Mouse (Mus musculus) ovary, postnatal 10 days (tissue): ENCODE data around the gene Acer3.

ENCODE experiments used
- DNase-seq: peaks from one replicate; pipeline ENCODE4 v3.0.0; 2022; ENCODE audit warnings: low spot score

The Acer3 gene

DNA sequence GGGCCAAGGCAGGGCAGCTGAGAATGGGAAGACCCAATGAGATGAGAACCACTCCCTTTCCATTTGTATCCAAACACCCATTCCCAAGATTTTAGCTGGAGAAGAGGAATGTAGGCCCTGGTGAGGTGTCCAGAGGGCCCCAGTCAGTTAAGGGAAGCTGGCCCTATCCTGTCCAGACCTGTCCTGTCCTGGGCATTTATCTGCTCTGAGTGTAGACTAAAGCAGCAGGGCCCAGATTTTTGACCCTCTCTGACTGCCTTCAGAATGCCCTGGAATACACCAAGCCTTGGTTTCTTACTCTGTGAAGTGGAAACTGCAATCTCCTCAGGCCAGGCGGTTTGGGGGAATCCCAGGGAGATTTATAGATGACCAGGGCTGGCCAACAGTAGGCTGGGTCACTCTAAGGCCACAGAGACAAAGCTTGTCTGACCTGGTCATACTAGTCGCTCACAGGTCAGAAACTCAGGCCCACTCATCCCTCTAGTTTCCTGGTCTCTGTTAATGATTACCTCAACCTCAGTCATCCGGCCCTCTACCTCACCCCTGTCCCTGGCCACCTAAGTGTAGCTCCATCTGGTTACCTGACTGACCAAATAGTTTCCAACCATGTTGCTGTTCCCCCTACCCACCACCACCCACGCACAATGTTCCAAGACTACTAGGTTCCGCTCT lies 142.3 kb downstream of the Acer3 start:
- no peak for DNase-seq

DNA sequence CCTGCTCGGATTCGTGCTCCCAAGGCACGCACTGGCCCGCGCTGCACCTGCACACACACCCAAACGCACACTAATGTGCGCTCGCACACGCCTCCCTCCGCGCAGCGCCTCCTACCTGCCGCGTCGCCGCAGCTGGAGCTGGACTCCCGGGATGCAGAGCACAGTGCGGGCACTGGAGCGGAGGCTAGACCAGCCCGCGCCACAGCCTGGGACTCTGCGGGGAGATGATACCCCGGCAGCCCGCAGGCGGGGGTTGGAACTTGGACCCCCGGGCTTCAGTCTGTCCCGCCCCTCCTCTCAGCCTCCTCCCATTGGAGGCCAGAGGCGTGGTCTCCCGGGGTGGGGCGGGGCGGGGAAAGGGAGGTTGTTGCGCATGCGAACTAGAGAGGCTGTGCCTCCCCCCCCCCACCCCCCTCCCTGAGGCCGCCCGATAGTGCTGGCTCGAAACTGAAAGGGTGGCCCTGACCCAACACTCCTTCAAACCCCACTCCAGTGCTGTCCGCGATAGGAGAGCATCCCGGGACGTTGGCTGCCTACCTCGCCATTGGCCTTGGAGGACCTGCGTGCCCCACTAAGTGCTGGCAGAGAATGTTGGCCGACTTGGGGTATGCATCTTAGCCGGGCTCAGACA lies 143.0 kb downstream of the Acer3 start, which contains the start of gene Capn5:
TSS of gene Capn5 (minus strand) at position 346 of the 631 bp plus-strand sequence.
- no peak for DNase-seq

DNA sequence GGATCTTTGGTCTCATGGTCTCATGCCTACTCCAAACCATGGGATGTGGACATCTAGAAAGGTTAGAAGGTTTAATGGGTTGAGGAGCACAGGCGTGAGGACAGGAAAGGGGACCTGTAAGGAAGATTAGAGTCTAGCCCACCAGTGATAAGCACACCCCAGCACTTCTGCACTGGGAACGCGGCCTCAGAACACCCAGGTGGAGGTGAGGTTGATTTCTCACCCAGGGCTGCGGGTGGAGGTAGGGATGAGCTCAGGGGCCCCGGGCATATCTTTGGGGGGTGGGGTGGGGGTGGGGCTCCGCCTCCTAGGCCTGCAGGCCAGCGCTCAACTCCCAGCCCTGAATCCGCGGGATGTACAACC lies 143.5 kb downstream of the Acer3 start:
- DNase-seq, result no peak

DNA sequence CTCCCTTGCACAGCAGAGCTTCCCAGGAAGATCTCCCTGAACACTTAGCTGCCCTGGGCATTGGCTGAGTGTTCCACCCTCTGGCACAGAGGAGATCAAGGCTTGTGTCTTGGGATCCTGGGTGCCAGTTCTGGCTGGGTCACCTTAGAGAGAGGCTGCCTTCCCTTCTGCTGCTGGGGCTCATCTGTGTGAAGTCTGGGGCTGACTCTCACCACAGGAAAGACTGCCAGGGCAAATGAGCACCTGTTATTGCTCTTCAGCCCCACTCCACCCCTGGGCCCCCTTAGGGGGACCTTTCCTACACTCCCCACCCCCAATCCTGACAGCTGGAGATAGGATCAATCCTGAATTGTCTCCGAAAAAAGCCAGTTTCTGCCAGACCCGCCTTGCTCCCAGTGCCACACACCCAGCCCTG lies 143.9 kb downstream of the Acer3 start:
- DNase-seq, result no peak

DNA sequence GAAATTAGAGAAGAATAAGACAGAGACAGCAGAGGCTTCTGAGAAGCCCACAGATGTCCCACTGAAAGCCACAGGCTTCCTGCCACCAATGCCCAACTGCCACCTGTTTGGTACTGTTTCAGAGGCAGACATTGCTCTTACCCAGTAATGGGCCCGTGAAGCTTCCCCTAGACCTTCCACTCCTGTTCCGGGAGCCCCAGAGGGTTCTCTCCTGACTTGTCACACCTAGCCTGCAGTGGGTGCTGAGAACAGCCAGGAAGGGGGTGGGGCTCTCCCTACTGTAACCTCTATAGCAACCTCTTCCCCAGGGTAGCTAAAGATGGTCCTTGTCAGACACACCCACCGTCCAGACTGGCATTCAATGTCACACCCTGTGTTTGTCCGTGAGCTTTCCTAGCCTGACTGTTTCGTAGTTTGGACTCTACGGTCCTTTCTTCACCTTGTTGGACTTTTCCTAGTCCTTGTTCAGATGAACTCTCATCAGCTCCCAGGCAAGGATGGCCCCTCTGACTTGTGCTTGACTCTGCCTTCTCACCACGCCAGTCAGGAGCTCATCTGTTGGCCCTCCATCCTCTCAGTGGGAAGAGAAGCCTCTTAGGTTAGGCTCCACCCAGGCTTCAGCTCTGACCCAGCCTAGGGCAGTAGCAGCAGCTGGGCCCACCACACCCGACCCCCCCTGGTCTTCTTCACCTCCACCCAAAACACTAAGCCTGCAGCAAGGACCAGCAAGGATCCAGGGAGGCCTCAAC lies 144.5 kb downstream of the Acer3 start:
- no peak for DNase-seq

DNA sequence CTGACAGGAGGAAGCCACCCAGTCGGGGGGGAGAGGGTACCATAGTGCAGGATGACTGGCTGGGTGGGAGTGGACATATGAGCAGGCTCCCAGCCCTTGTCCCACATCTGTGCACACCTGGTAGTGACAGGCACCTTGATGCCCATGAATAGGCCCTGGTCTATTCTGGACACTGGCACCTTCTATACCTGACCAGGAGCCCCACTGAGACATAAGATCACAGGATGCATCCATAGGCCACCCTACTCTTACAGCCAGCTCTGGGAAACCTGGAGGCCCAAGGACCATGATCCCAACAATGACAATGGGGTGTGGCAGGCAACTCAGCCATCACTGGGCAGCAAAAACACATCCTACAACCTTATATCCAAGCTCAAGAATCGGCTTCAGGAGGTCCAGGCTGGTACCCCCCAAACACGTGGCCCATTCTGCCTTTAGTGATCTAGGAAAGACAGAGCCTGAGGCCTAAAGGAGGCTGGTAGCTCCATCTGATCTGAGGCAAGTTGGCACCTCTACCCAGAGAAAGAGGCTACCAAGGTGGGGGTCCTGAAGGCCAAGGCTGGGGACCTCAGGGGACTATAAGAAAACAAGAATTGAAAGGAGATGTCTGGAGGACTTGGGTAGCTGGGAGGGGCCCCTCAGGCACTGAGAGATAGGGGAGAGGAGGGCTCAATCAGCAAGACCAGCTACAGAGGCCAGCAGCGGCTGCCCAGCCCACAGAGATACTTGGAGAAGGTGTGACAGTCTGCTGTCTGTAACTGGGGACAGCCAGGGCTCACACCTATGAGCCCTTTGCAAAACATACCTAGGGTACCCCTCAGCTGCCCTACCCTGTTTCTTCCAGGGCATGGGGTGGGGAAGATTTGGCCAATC lies 145.9 kb downstream of the Acer3 start:
- no peak for DNase-seq

- no peak for DNase-seq
Measured at GRCm38 (mm10) chr7:98173408-98173807, 147.6 kb downstream of the Acer3 start.

DNA sequence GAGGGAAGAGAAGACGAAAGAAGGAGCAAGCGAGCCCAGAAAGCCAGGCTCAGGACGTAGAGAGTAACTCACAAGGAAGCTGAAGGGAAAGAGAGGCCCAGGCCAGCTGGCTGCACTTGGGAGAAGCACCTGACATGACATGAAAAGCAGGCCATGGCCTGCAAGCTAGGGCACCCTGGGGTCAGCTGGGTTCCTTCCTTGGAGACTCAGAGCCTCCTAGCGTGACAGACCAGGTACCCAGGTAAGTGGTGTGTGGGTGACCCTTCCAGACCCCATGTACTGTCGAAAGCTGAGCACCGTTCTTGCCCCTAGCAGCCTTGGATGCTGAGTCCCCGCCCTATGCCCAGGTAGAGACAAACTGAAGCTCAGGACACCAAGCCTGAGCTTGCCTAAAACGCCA lies 148.3 kb downstream of the Acer3 start:
- DNase-seq, result no peak

DNA sequence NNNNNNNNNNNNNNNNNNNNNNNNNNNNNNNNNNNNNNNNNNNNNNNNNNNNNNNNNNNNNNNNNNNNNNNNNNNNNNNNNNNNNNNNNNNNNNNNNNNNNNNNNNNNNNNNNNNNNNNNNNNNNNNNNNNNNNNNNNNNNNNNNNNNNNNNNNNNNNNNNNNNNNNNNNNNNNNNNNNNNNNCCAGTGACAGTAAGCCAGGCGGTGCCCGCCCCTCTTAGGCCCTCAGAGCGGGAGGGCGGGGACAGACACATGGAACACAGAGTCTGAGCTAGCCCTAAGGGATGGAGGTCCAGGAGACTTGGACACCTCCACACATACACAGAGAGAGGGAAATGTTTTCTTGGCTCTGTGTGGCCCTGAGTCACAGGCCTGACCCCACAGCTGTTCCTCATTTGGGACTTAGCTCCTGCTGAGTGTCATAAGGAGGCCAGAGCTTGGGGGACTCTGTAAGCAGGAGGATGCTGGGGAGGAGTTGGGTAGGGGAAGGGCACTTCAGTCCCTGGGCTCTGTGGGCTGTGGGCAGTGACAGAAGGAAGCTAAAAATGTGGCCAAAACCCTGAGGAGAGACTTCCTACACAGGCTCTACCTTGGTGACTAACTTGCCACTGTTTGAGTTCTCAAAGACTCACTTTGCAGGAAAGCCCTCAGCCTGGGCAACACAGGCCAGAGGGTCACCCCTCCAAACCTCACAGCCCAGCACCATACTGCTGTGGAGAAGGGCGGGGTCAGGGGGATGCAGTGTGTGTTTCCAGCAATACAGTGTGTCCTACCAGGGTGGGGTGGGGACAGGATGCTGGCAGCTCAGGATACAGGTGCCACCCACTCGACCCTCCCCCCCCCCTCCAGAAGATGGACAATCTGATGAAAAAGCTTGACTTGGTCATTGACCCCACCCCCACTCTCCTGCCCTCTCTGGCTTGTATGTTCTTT lies 149.6 kb downstream of the Acer3 start:
- no peak for DNase-seq

DNA sequence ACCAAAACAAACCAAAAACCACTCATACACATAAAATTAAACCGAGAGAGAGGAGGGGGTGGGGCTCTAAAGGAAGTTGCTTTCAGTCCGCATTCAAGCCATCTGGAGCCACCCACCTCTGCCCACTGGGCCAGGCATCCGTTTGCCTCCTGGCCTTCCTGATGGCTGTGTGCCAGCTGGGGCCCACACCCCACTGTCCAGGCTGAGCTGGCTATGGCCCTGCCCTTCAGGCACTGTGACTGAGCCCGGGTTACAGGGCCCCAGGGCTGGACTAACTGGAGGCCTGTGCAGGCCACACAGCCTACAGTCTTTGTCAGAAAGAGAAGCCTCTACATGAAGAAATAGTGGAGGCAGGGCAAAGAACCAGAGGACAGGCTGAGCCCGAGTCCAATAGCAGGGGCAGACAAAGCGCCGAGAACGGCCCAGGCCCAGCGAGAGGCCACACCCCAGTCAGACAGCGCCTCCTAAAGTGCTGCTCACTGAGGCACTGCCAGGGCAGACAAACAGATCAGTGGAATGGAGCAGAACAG lies 155.9 kb downstream of the Acer3 start:
- DNase-seq, result no peak

DNA sequence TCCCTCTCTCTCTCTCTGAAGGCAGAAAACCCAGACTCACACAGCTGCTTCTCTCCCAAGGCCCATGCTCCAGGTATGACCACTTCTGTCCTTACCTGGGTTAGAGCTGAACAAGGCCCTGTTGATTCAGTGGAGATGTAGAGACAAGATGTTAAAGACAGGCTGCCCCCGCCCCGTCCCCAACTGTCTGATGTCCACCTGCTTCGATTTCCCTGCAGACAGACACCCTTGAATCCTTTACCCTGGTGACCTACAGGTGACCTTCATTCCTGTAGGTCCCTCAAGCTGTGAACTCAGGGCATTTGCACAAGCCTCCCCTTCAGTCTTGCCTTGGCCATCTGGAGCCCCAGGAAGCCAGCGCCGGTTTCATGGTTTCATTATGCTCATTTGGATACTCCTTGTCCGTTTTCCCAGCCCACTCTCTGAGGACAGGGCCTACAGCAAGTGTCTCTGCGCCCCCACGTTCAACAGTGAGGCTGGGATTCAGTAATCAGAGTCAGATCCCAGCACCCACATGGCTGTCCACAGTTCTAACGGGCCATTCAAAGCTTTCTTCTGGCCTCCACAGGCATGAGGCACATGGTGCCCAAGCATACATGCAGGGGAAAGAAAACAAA lies 156.5 kb downstream of the Acer3 start:
- DNase-seq, result no peak

GRCm38 (mm10) chr7:98163700-98164099 lies 157.3 kb downstream of the Acer3 start:
- DNase-seq, result no peak

- DNase-seq, result no peak
Measured at GRCm38 (mm10) chr7:98162239-98162638, 158.8 kb downstream of the Acer3 start.

- DNase-seq, result no peak
Measured at GRCm38 (mm10) chr7:98160041-98160740, 160.8 kb downstream of the Acer3 start.

- DNase-seq, result no peak
Measured at GRCm38 (mm10) chr7:98158481-98158880, 162.5 kb downstream of the Acer3 start.

GRCm38 (mm10) chr7:98157636-98158332 lies 163.2 kb downstream of the Acer3 start:
- DNase-seq, result no peak
